Mouse (Mus musculus) CH12.LX (cell line): Measurements from ENCODE around the gene Abtb2. TPM values are rescaled to one million over a fixed set of nuclear protein-coding genes. Genes with fewer than 3 reads are reported as not detected.
A peak's percentile ranks its signal among the peaks of the same experiment; 100 is the strongest.

Source experiments
- DNase-seq: peaks from one replicate; pipeline ENCODE4 v3.0.0-alpha.2; 2013; ENCODE audit errors: extremely low read depth
- H3K27ac ChIP-seq: 2 replicates; pipeline ENCODE4 v1.5.1; 2012; ENCODE audit warnings: low read depth, mild to moderate bottlenecking, control low read depth, moderate library complexity; ENCODE audit not compliant: insufficient read depth
- H3K27me3 ChIP-seq: replicated peaks from 2 replicates; pipeline ENCODE3; 2012; ENCODE audit warnings: inconsistent platforms
- H3K36me3 ChIP-seq, 2 experiments: replicated peaks in 1 of 2; 2 replicates each; pipeline versions ENCODE3 to v1.6.1; 2012; ENCODE audit warnings: inconsistent platforms in 1 of 2, low read length in 1 of 2, mild to moderate bottlenecking in 1 of 2, mixed read lengths in 1 of 2, moderate library complexity in 1 of 2; ENCODE audit not compliant: control insufficient read depth in 1 of 2, insufficient read depth in 1 of 2
- H3K4me1 ChIP-seq, 2 experiments: 2 replicates each; pipeline ENCODE4 v1.6.1; 2012; ENCODE audit warnings: inconsistent platforms in 1 of 2, moderate library complexity in 1 of 2; ENCODE audit not compliant: insufficient read depth in 2 of 2, control insufficient read depth in 1 of 2
- H3K4me2 ChIP-seq: 2 replicates; pipeline ENCODE4 v1.6.1; 2012; ENCODE audit warnings: low read depth, mild to moderate bottlenecking, control low read depth; ENCODE audit not compliant: poor library complexity, insufficient read depth, severe bottlenecking
- H3K4me3 ChIP-seq, 3 experiments: fragments of 150-350 bp in 1 of 3; sonication (generic) in 1 of 3; replicated peaks in 1 of 3; 2 replicates each; pipeline versions ENCODE3 to v1.5.1; 2011 to 2012; ENCODE audit warnings: low read depth in 2 of 3, low read length in 2 of 3, mild to moderate bottlenecking in 2 of 3, moderate library complexity in 2 of 3, control low read depth in 1 of 3, improper control_type of control experiment in 1 of 3, inconsistent platforms in 1 of 3, mixed read lengths in 1 of 3; ENCODE audit not compliant: poor library complexity in 1 of 3
- H3K79me2 ChIP-seq: replicated peaks from 2 replicates; pipeline ENCODE4 v1.6.1; 2012; ENCODE audit warnings: mild to moderate bottlenecking, moderate library complexity; ENCODE audit not compliant: control insufficient read depth, poor library complexity, insufficient read depth, severe bottlenecking; ENCODE audit errors: extremely low read depth
- H3K9ac ChIP-seq: 2 replicates; pipeline ENCODE4 v1.6.1; 2012; ENCODE audit warnings: low read depth, mild to moderate bottlenecking, control low read depth, moderate library complexity; ENCODE audit not compliant: insufficient read depth
- H3K9me3 ChIP-seq: replicated peaks from 2 replicates; pipeline ENCODE3; 2012; ENCODE audit warnings: low read length, inconsistent platforms, mixed read lengths
- BHLHE40 ChIP-seq: IDR thresholded peaks from 2 replicates; pipeline ENCODE4 v1.6.1; 2011; ENCODE audit warnings: mild to moderate bottlenecking, low read depth, low read length, improper control_type of control experiment
- CHD1 ChIP-seq: IDR thresholded peaks from 2 replicates; pipeline ENCODE4 v1.6.1; 2012; ENCODE audit warnings: low read depth, low read length, improper control_type of control experiment, inconsistent platforms
- CTCF ChIP-seq, 2 experiments: IDR thresholded peaks in 1 of 2; conservative IDR thresholded peaks in 1 of 2; 2 replicates each; pipeline ENCODE4 v1.5.1; 2011 to 2012; ENCODE audit warnings: low read depth in 2 of 2, low read length in 2 of 2, improper control_type of control experiment in 1 of 2, inconsistent platforms in 1 of 2, mild to moderate bottlenecking in 1 of 2, moderate library complexity in 1 of 2
- ELF1 ChIP-seq: IDR thresholded peaks from 2 replicates; pipeline ENCODE4 v1.6.1; 2014; ENCODE audit warnings: low read depth, mild to moderate bottlenecking, inconsistent platforms, low read length, improper control_type of control experiment
- ETS1 ChIP-seq: conservative IDR thresholded peaks from 2 replicates; pipeline ENCODE4 v1.6.1; 2012; ENCODE audit warnings: low read depth, mild to moderate bottlenecking, inconsistent platforms, low read length, improper control_type of control experiment, moderate library complexity
- HCFC1 ChIP-seq: IDR thresholded peaks from 2 replicates; pipeline ENCODE4 v1.6.1; 2012; ENCODE audit warnings: low read depth, mild to moderate bottlenecking, inconsistent platforms, low read length, improper control_type of control experiment
- IRF4 ChIP-seq: IDR thresholded peaks from 2 replicates; pipeline ENCODE4 v1.6.1; 2014; ENCODE audit warnings: low read depth, mild to moderate bottlenecking, inconsistent platforms, low read length, improper control_type of control experiment
- JUN ChIP-seq: IDR thresholded peaks from 2 replicates; pipeline ENCODE4 v1.6.1; 2011; ENCODE audit warnings: low read depth, mild to moderate bottlenecking, low read length, improper control_type of control experiment, moderate library complexity; ENCODE audit not compliant: insufficient read depth
- JUND ChIP-seq: conservative IDR thresholded peaks from 2 replicates; pipeline ENCODE4 v1.6.1; 2011; ENCODE audit warnings: low read depth, low read length, improper control_type of control experiment
- KAT2A ChIP-seq: IDR thresholded peaks from 2 replicates; pipeline ENCODE4 v1.6.1; 2012; ENCODE audit warnings: low read length, improper control_type of control experiment, inconsistent platforms; ENCODE audit not compliant: insufficient replicate concordance
- MAFK ChIP-seq: IDR thresholded peaks from 2 replicates; pipeline ENCODE4 v1.6.1; 2011; ENCODE audit warnings: low read length, improper control_type of control experiment; ENCODE audit not compliant: insufficient replicate concordance
- MAX ChIP-seq: IDR thresholded peaks from 2 replicates; pipeline ENCODE4 v1.6.1; 2011; ENCODE audit warnings: low read length, improper control_type of control experiment
- MXI1 ChIP-seq: IDR thresholded peaks from 2 replicates; pipeline ENCODE4 v1.6.1; 2011; ENCODE audit warnings: mild to moderate bottlenecking, low read depth, low read length, improper control_type of control experiment
- MYC ChIP-seq: IDR thresholded peaks from 2 replicates; pipeline ENCODE4 v1.6.1; 2011; ENCODE audit warnings: low read depth, mild to moderate bottlenecking, improper control_type of control experiment, low read length
- RAD21 ChIP-seq: IDR thresholded peaks from 2 replicates; pipeline ENCODE4 v1.6.1; 2011; ENCODE audit warnings: low read depth, mild to moderate bottlenecking, low read length, improper control_type of control experiment, moderate library complexity
- SIN3A ChIP-seq: IDR thresholded peaks from 2 replicates; pipeline ENCODE4 v1.6.1; 2012; ENCODE audit warnings: low read length, improper control_type of control experiment, inconsistent platforms
- SMC3 ChIP-seq: IDR thresholded peaks from 2 replicates; pipeline ENCODE4 v1.6.1; 2011; ENCODE audit warnings: low read depth, low read length, improper control_type of control experiment
- TBP ChIP-seq: conservative IDR thresholded peaks from 2 replicates; pipeline ENCODE4 v1.6.1; 2011; ENCODE audit warnings: low read depth, low read length, improper control_type of control experiment
- TCF12 ChIP-seq: IDR thresholded peaks from 2 replicates; pipeline ENCODE4 v1.6.1; 2014; ENCODE audit warnings: low read depth, mild to moderate bottlenecking, inconsistent platforms, low read length, improper control_type of control experiment
- ZC3H11A ChIP-seq: IDR thresholded peaks from 2 replicates; pipeline ENCODE4 v1.6.1; 2012; ENCODE audit warnings: low read depth, mild to moderate bottlenecking, inconsistent platforms, low read length, improper control_type of control experiment
- dilution Hi-C: fragments of 300-500 bp; cut with MboI; formaldehyde crosslinking; loops from 2 replicates; pipeline ENCODE4 v1.14.3; 2020; ENCODE audit warnings: low sequenced_read_pairs; ENCODE audit not compliant: extremely low pct_unique_long_range_greater_than_20kb, extremely low pct_ligation_motif_present
- in situ Hi-C: fragments of 300-500 bp; cut with MboI; formaldehyde crosslinking; loops from 3 replicates; pipeline ENCODE4 v1.14.3; 2019; ENCODE audit warnings: low sequenced_read_pairs, low pct_ligation_motif_present, low pct_unique_long_range_greater_than_20kb, mixed read lengths
- polyA plus RNA-seq: library from polyadenylated mRNA; unstranded; fragments of >175 nt; gene quantifications from 2 replicates; pipeline ENCODE4 v1.2.1, GENCODE M21; 2012; ENCODE audit warnings: low read depth; ENCODE audit not compliant: insufficient read length
- total RNA-seq, 2 experiments: library from RNA; depleted of rRNA; stranded (reverse); fragments of 300-350 nt in 1 of 2; fragments of >200 nt in 1 of 2; gene quantifications; 2 replicates each; pipeline ENCODE4 v1.2.3; 2012 to 2014

Abtb2 gene
- total and polyA plus RNA-seq, 3 experiments, result 2.9 to 7.7 (median 3.8) TPM

DNA sequence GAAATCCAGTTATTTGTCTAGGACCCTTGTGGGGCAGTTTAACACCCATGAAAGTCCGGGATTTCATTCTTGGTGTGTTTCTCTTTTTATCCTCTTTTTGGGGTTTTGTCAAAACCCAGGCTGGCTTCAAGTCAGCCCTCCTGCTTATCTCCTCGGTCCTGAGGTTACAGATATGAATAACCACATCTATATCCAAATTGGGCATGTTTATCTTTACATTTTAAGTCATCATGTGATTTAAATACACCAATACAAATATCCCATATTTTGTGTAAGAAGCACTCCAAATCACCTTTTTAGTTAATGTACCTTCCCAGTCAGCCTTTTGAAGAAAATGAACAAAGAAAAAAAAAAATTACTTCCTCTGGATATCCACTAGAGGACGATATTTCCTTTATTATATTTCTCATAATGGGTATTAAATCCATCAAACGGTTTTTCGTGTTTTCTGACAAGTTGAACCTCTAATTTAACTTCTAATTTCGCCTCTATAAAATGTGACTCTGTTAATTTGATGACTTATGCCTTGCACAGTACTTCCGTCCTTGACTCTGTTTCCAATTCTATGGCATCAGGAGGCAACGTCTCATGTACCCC is 1.6 kb upstream of the Abtb2 start (continued):
- peak; percentile 66; the same call in 1 of the 2 replicates for TF ChIP-seq SIN3A
- peak; percentile 66 for TF ChIP-seq JUND
- no peak for TF ChIP-seq MYC

DNA sequence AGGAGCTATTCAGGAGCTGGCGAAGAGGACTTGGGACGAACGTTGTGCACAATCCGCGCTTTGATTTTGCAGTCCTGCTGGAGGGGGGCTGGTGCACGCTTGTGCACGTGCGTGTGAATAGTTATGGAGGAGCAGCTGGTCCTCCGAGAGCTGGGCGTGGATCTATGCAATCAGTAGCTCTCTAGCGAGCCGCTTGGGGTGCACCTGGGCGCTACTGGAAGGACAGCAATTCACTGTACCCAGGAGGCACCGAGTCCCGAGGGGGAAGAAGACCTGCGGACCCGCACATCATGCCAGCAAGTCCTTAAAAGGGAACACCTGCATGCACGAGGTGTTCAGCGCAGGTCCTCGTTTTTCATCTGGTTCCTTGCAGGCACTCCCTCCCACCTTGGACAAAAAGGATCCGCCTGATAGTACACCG is 929 bp upstream of the Abtb2 start:
- Histone ChIP-seq H3K4me3 (peak overlapping the region; percentile 40 to 63 (median 50)), H3K4me1 (peaks cover 3 to 43% of the 10 kb centered on the region in 2 experiments; a peak in 3 of 4 replicates), H3K27ac (no peak overlapping the region), H3K36me3 (no peaks in the 10 kb centered on the region), H3K79me2 (no peaks in the 10 kb centered on the region), H3K9me3 (peaks cover 4% of the 10 kb centered on the region), H3K4me2 (peak overlapping the region; percentile 97), H3K9ac (no peak overlapping the region), H3K27me3 (peaks cover 19% of the 10 kb centered on the region)
- DNase-seq, result peak; percentile 50
- TF ChIP-seq KAT2A, result 0 out of 2 replicates have a peak, but pooled peaks have one; percentile 43
- TF ChIP-seq MAFK, result no peak
- TF ChIP-seq TBP, result no peak
- peak; percentile 37 for TF ChIP-seq SMC3
- peak; percentile 48 for TF ChIP-seq ETS1
- TF ChIP-seq RAD21, result peak; percentile 26
- peak; percentile 87 for TF ChIP-seq MXI1
- no peak for TF ChIP-seq ELF1
- peak; percentile 69; the same call in 1 of the 2 replicates for TF ChIP-seq MAX
- TF ChIP-seq MYC, result peak; percentile 43; the same call in 1 of the 2 replicates
- no peak for TF ChIP-seq JUN
- peak in 1 of 2 experiments; percentile 37; a peak in 2 of 4 replicates for TF ChIP-seq CTCF (conservative IDR thresholded peaks at IDR 0.05 in 1 of 2, IDR thresholded peaks at IDR 0.05 in 1 of 2; ENCODE audit: low read depth in 2 of 2, low read length in 2 of 2)
- no peak; the same call in 1 of the 2 replicates for TF ChIP-seq CHD1
- peak; percentile 45; the same call in 1 of the 2 replicates for TF ChIP-seq TCF12
- 0 out of 2 replicates have a peak, but pooled peaks have one; percentile 13 for TF ChIP-seq ZC3H11A
- TF ChIP-seq BHLHE40, result peak; percentile 98
- TF ChIP-seq HCFC1, result no peak
- peak; percentile 58; the same call in 1 of the 2 replicates for TF ChIP-seq SIN3A
- 0 out of 2 replicates have a peak, but pooled peaks have one; percentile 36 for TF ChIP-seq IRF4
- in situ Hi-C loops, result loop anchor here (5.0 to 25.0 kb wide), 3 partner anchors 127 to 440 kb away; no protein-coding TSS in a partner anchor
- dilution Hi-C loops, result no loop called here
